Mouse (Mus musculus) CH12.LX (cell line): ENCODE measurements around the gene Scel. TPM values are rescaled to one million over a fixed set of nuclear protein-coding genes. Genes with fewer than 3 reads are reported as not detected.

ENCODE experiments used
- DNase-seq: peaks from one replicate; pipeline ENCODE4 v3.0.0-alpha.2; 2013; ENCODE audit errors: extremely low read depth
- H3K27ac ChIP-seq: 2 replicates; pipeline ENCODE4 v1.5.1; 2012; ENCODE audit warnings: low read depth, mild to moderate bottlenecking, control low read depth, moderate library complexity; ENCODE audit not compliant: insufficient read depth
- H3K27me3 ChIP-seq: replicated peaks from 2 replicates; pipeline ENCODE3; 2012; ENCODE audit warnings: inconsistent platforms
- H3K36me3 ChIP-seq, 2 experiments: replicated peaks in 1 of 2; 2 replicates each; pipeline versions ENCODE3 to v1.6.1; 2012; ENCODE audit warnings: inconsistent platforms in 1 of 2, low read length in 1 of 2, mild to moderate bottlenecking in 1 of 2, mixed read lengths in 1 of 2, moderate library complexity in 1 of 2; ENCODE audit not compliant: control insufficient read depth in 1 of 2, insufficient read depth in 1 of 2
- H3K4me1 ChIP-seq, 2 experiments: 2 replicates each; pipeline ENCODE4 v1.6.1; 2012; ENCODE audit warnings: inconsistent platforms in 1 of 2, moderate library complexity in 1 of 2; ENCODE audit not compliant: insufficient read depth in 2 of 2, control insufficient read depth in 1 of 2
- H3K4me2 ChIP-seq: 2 replicates; pipeline ENCODE4 v1.6.1; 2012; ENCODE audit warnings: low read depth, mild to moderate bottlenecking, control low read depth; ENCODE audit not compliant: poor library complexity, insufficient read depth, severe bottlenecking
- H3K4me3 ChIP-seq, 3 experiments: fragments of 150-350 bp in 1 of 3; sonication (generic) in 1 of 3; replicated peaks in 1 of 3; 2 replicates each; pipeline versions ENCODE3 to v1.5.1; 2011 to 2012; ENCODE audit warnings: low read depth in 2 of 3, low read length in 2 of 3, mild to moderate bottlenecking in 2 of 3, moderate library complexity in 2 of 3, control low read depth in 1 of 3, improper control_type of control experiment in 1 of 3, inconsistent platforms in 1 of 3, mixed read lengths in 1 of 3; ENCODE audit not compliant: poor library complexity in 1 of 3
- H3K79me2 ChIP-seq: replicated peaks from 2 replicates; pipeline ENCODE4 v1.6.1; 2012; ENCODE audit warnings: mild to moderate bottlenecking, moderate library complexity; ENCODE audit not compliant: control insufficient read depth, poor library complexity, insufficient read depth, severe bottlenecking; ENCODE audit errors: extremely low read depth
- H3K9ac ChIP-seq: 2 replicates; pipeline ENCODE4 v1.6.1; 2012; ENCODE audit warnings: low read depth, mild to moderate bottlenecking, control low read depth, moderate library complexity; ENCODE audit not compliant: insufficient read depth
- H3K9me3 ChIP-seq: replicated peaks from 2 replicates; pipeline ENCODE3; 2012; ENCODE audit warnings: low read length, inconsistent platforms, mixed read lengths
- CHD2 ChIP-seq: IDR thresholded peaks from 2 replicates; pipeline ENCODE4 v1.6.1; 2011; ENCODE audit warnings: low read length, improper control_type of control experiment
- ELF1 ChIP-seq: IDR thresholded peaks from 2 replicates; pipeline ENCODE4 v1.6.1; 2014; ENCODE audit warnings: low read depth, mild to moderate bottlenecking, inconsistent platforms, low read length, improper control_type of control experiment
- ETS1 ChIP-seq: conservative IDR thresholded peaks from 2 replicates; pipeline ENCODE4 v1.6.1; 2012; ENCODE audit warnings: low read depth, mild to moderate bottlenecking, inconsistent platforms, low read length, improper control_type of control experiment, moderate library complexity
- GABPA ChIP-seq: IDR thresholded peaks from 2 replicates; pipeline ENCODE4 v1.6.1; 2012; ENCODE audit warnings: low read depth, low read length, improper control_type of control experiment, inconsistent platforms; ENCODE audit not compliant: insufficient replicate concordance
- JUN ChIP-seq: IDR thresholded peaks from 2 replicates; pipeline ENCODE4 v1.6.1; 2011; ENCODE audit warnings: low read depth, mild to moderate bottlenecking, low read length, improper control_type of control experiment, moderate library complexity; ENCODE audit not compliant: insufficient read depth
- MAFK ChIP-seq: IDR thresholded peaks from 2 replicates; pipeline ENCODE4 v1.6.1; 2011; ENCODE audit warnings: low read length, improper control_type of control experiment; ENCODE audit not compliant: insufficient replicate concordance
- MAX ChIP-seq: IDR thresholded peaks from 2 replicates; pipeline ENCODE4 v1.6.1; 2011; ENCODE audit warnings: low read length, improper control_type of control experiment
- MAZ ChIP-seq: IDR thresholded peaks from 2 replicates; pipeline ENCODE4 v1.6.1; 2012; ENCODE audit warnings: low read depth, mild to moderate bottlenecking, inconsistent platforms, low read length, improper control_type of control experiment, moderate library complexity
- MEF2A ChIP-seq: IDR thresholded peaks from 2 replicates; pipeline ENCODE4 v1.6.1; 2014; ENCODE audit warnings: low read depth, mild to moderate bottlenecking, inconsistent platforms, low read length, improper control_type of control experiment, borderline replicate concordance
- NRF1 ChIP-seq: IDR thresholded peaks from 2 replicates; pipeline ENCODE4 v1.6.1; 2014; ENCODE audit warnings: low read depth, mild to moderate bottlenecking, inconsistent platforms, low read length, improper control_type of control experiment, moderate library complexity
- POLR2A ChIP-seq: IDR thresholded peaks from 2 replicates; pipeline ENCODE4 v1.6.1; 2011; ENCODE audit warnings: low read depth, mild to moderate bottlenecking, improper control_type of control experiment, low read length
- RAD21 ChIP-seq: IDR thresholded peaks from 2 replicates; pipeline ENCODE4 v1.6.1; 2011; ENCODE audit warnings: low read depth, mild to moderate bottlenecking, low read length, improper control_type of control experiment, moderate library complexity
- SIN3A ChIP-seq: IDR thresholded peaks from 2 replicates; pipeline ENCODE4 v1.6.1; 2012; ENCODE audit warnings: low read length, improper control_type of control experiment, inconsistent platforms
- SMC3 ChIP-seq: IDR thresholded peaks from 2 replicates; pipeline ENCODE4 v1.6.1; 2011; ENCODE audit warnings: low read depth, low read length, improper control_type of control experiment
- TBP ChIP-seq: conservative IDR thresholded peaks from 2 replicates; pipeline ENCODE4 v1.6.1; 2011; ENCODE audit warnings: low read depth, low read length, improper control_type of control experiment
- UBTF ChIP-seq: IDR thresholded peaks from 2 replicates; pipeline ENCODE4 v1.6.1; 2012; ENCODE audit warnings: low read depth, mild to moderate bottlenecking, inconsistent platforms, low read length, improper control_type of control experiment, moderate library complexity
- USF2 ChIP-seq: conservative IDR thresholded peaks from 2 replicates; pipeline ENCODE4 v1.6.1; 2011; ENCODE audit warnings: low read depth, low read length, improper control_type of control experiment
- ZKSCAN1 ChIP-seq: IDR thresholded peaks from 2 replicates; pipeline ENCODE4 v1.6.1; 2012; ENCODE audit warnings: low read depth, inconsistent platforms, low read length, improper control_type of control experiment, borderline replicate concordance
- ZNF384 ChIP-seq: IDR thresholded peaks from 2 replicates; pipeline ENCODE4 v1.6.1; 2012; ENCODE audit warnings: low read depth, low read length, improper control_type of control experiment, inconsistent platforms
- dilution Hi-C: fragments of 300-500 bp; cut with MboI; formaldehyde crosslinking; loops from 2 replicates; pipeline ENCODE4 v1.14.3; 2020; ENCODE audit warnings: low sequenced_read_pairs; ENCODE audit not compliant: extremely low pct_unique_long_range_greater_than_20kb, extremely low pct_ligation_motif_present
- in situ Hi-C: fragments of 300-500 bp; cut with MboI; formaldehyde crosslinking; loops from 3 replicates; pipeline ENCODE4 v1.14.3; 2019; ENCODE audit warnings: low sequenced_read_pairs, low pct_ligation_motif_present, low pct_unique_long_range_greater_than_20kb, mixed read lengths
- polyA plus RNA-seq: library from polyadenylated mRNA; unstranded; fragments of >175 nt; gene quantifications from 2 replicates; pipeline ENCODE4 v1.2.1, GENCODE M21; 2012; ENCODE audit warnings: low read depth; ENCODE audit not compliant: insufficient read length
- total RNA-seq, 2 experiments: library from RNA; depleted of rRNA; stranded (reverse); fragments of 300-350 nt in 1 of 2; fragments of >200 nt in 1 of 2; gene quantifications; 2 replicates each; pipeline ENCODE4 v1.2.3; 2012 to 2014

Gene Scel
- total and polyA plus RNA-seq, 3 experiments: 0.04 to 0.31 (median 0.31) TPM

- no peak for DNase-seq
- no peak overlapping the region for H3K4me3 ChIP-seq
- peaks cover 10 to 18% of the 10 kb centered on the region in 2 experiments for H3K36me3 ChIP-seq
- peaks cover 33% of the 10 kb centered on the region for H3K79me2 ChIP-seq
- H3K27me3 ChIP-seq: no peaks in the 10 kb centered on the region
- no peak overlapping the region for H3K9ac ChIP-seq
- no peak overlapping the region for H3K27ac ChIP-seq
- no peak overlapping the region for H3K4me2 ChIP-seq
- in situ Hi-C loops (no loop called here), dilution Hi-C loops (no loop called here)
- H3K9me3 ChIP-seq: no peaks in the 10 kb centered on the region
- H3K4me1 ChIP-seq: peaks cover 2 to 36% of the 10 kb centered on the region in 2 experiments; a peak in 3 of 4 replicates
- TF ChIP-seq SIN3A: no peak
- no peak for TF ChIP-seq MAX
- no peak for TF ChIP-seq ELF1
- no peak for TF ChIP-seq ETS1
- no peak for TF ChIP-seq ZNF384
- TF ChIP-seq SMC3: no peak
- no peak for TF ChIP-seq UBTF
- no peak for TF ChIP-seq POLR2A
- no peak for TF ChIP-seq CHD2
- TF ChIP-seq MAFK: no peak
- TF ChIP-seq TBP: no peak
- TF ChIP-seq MAZ: no peak
- no peak for TF ChIP-seq MEF2A
- TF ChIP-seq, all 38 proteins: peak for 0
Measured at GRCm38 (mm10) chr14:103655448-103655847, 142.3 kb downstream of the Scel start.

- dilution Hi-C loops (no loop called here), in situ Hi-C loops (no loop called here)
- Histone ChIP-seq H3K9me3 (no peaks in the 10 kb centered on the region), H3K4me1 (peaks cover 2 to 24% of the 10 kb centered on the region in 2 experiments; a peak in 3 of 4 replicates), H3K4me3 (no peak overlapping the region), H3K27ac (no peak overlapping the region), H3K4me2 (no peak overlapping the region), H3K79me2 (peaks cover 19% of the 10 kb centered on the region), H3K27me3 (no peaks in the 10 kb centered on the region), H3K9ac (no peak overlapping the region), H3K36me3 (peaks cover 10 to 26% of the 10 kb centered on the region in 2 experiments)
- DNase-seq: no peak
- TF ChIP-seq JUN: no peak
- no peak for TF ChIP-seq ZKSCAN1
- no peak for TF ChIP-seq GABPA
- TF ChIP-seq SMC3: no peak
- no peak for TF ChIP-seq RAD21
- TF ChIP-seq USF2: no peak
- TF ChIP-seq ZNF384: no peak
- TF ChIP-seq NRF1: no peak
Measured at GRCm38 (mm10) chr14:103657876-103658275, 144.7 kb downstream of the Scel start.

Other genes with a start within 250 kb of the Scel start
- 26.8 and 29.5 TPM in 2 replicates for gene Mycbp2, start 166.5 kb upstream of the Scel start, total RNA-seq (2012; rRNA removed)
- gene Mycbp2, start 166.5 kb upstream of the Scel start, total RNA-seq (2014; rRNA removed): 25.8 and 25.9 TPM in 2 replicates
- 53.2 and 60.1 TPM in 2 replicates for gene Mycbp2, start 166.5 kb upstream of the Scel start, polyA plus RNA-seq
- gene Slain1, start 136.9 kb downstream of the Scel start, total RNA-seq (2012; rRNA removed): 13.1 and 15.0 TPM in 2 replicates
- gene Slain1, start 136.9 kb downstream of the Scel start, total RNA-seq (2014; rRNA removed): 14.8 and 15.9 TPM in 2 replicates
- gene Slain1, start 136.9 kb downstream of the Scel start, polyA plus RNA-seq: 8.2 and 13.6 TPM in 2 replicates